Mouse (Mus musculus): ENCODE results near the gene Mthfd2l. TPM values are rescaled to one million over a fixed set of nuclear protein-coding genes. Genes with fewer than 3 reads are reported as not detected.

Mthfd2l gene
- polyA plus RNA-seq, 2 experiments = 4.4 to 9.2 TPM

DNA sequence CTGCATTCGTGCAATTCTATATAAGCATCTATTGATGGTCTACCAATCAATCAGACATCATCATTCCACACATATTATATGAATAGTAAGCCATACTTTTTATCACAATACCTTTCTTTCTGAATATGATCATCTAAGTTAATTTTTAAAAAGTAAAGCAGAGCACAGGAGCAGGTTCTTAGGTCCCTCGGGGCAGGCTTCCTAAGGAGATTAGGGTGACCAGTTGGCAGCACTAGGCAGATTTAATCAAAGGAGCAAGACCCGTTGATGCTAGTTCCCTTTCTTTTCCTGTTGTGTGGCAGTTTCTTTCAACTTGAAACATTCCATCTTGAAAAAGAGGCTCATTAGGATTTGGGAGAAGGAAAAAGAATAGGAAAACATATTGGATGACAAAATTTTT is 57.2 kb downstream of the Mthfd2l start:
- DNase-seq (ENCODE audit: low read depth in 3 of 3, low spot score in 3 of 3) (no peak), ATAC-seq (ENCODE audit: insufficient read depth) (no peak)
- TF ChIP-seq CTCF (IDR thresholded peaks at IDR 0.05; ENCODE audit: low read depth) (no peak), EP300 (IDR thresholded peaks at IDR 0.05; ENCODE audit: low read depth) (no peak)
- 58% methylated on average over 3 of the region's 3 CpGs for WGBS (ENCODE audit: insufficient replicate concordance)
- Histone ChIP-seq H3K4me2 (ENCODE audit: low read depth) (no peak overlapping the region), H3K27ac (no peak overlapping the region), H3K4me1 (replicated peaks; ENCODE audit: control insufficient read depth in 2 of 2, insufficient read depth in 2 of 2, low read length in 1 of 2) (no peaks in the 10 kb centered on the region), H3K9me3 (ENCODE audit: control insufficient read depth, low read length) (no peaks in the 10 kb centered on the region), H3K36me3 (replicated peaks; ENCODE audit: control insufficient read depth, insufficient read depth, low read depth) (no peaks in the 10 kb centered on the region), H3K27me3 (ENCODE audit: control insufficient read depth, insufficient read depth, low read length) (no peaks in the 10 kb centered on the region), H3K9ac (replicated peaks) (no peak overlapping the region), H3K4me3 (ENCODE audit: insufficient read depth in 1 of 2, low read depth in 2 of 2, low read length in 2 of 2) (no peak overlapping the region)

DNA sequence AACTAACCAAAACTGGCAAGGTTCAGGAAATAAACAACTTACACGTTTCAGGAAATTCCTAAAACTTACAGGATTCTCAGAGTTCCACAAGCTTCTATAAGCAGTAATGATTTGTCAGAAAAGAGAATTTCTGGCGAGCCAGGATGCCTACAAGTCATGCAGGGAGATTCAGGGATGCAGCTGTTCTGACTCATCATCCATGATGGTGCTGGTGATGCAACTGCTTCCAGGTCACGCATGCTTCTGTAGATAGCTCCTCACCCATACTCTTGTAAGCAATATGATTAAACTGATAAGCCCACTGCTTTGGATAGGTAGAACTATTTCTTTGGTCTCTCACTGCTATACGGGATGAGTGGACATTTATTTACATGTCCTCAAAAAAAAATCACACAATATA is 57.7 kb downstream of the Mthfd2l start:
- Histone ChIP-seq H3K27ac (no peak overlapping the region), H3K4me3 (ENCODE audit: insufficient read depth in 1 of 2, low read depth in 2 of 2, low read length in 2 of 2) (no peak overlapping the region), H3K9me3 (ENCODE audit: control insufficient read depth, low read length) (no peaks in the 10 kb centered on the region), H3K36me3 (replicated peaks; ENCODE audit: control insufficient read depth, insufficient read depth, low read depth) (no peaks in the 10 kb centered on the region), H3K4me2 (ENCODE audit: low read depth) (no peak overlapping the region), H3K27me3 (ENCODE audit: control insufficient read depth, insufficient read depth, low read length) (no peaks in the 10 kb centered on the region), H3K4me1 (replicated peaks; ENCODE audit: control insufficient read depth in 2 of 2, insufficient read depth in 2 of 2, low read length in 1 of 2) (no peaks in the 10 kb centered on the region), H3K9ac (replicated peaks) (no peak overlapping the region)
- 61% methylated on average over 4 of the region's 4 CpGs for WGBS (ENCODE audit: insufficient replicate concordance)
- TF ChIP-seq CTCF (IDR thresholded peaks at IDR 0.05; ENCODE audit: low read depth) (no peak), EP300 (IDR thresholded peaks at IDR 0.05; ENCODE audit: low read depth) (no peak)
- DNase-seq (ENCODE audit: low read depth in 3 of 3, low spot score in 3 of 3) (no peak), ATAC-seq (ENCODE audit: insufficient read depth) (no peak)

GRCm38 (mm10) chr5:90999942-91000341 is 69.0 kb downstream of the Mthfd2l start:
- no peak for DNase-seq (ENCODE audit: low read depth in 3 of 3, low spot score in 3 of 3)
- Histone ChIP-seq H3K9ac (replicated peaks) (no peak overlapping the region), H3K4me1 (replicated peaks; ENCODE audit: control insufficient read depth in 2 of 2, insufficient read depth in 2 of 2, low read length in 1 of 2) (no peaks in the 10 kb centered on the region), H3K27me3 (ENCODE audit: control insufficient read depth, insufficient read depth, low read length) (no peaks in the 10 kb centered on the region), H3K36me3 (replicated peaks; ENCODE audit: control insufficient read depth, insufficient read depth, low read depth) (no peaks in the 10 kb centered on the region), H3K27ac (no peak overlapping the region), H3K4me3 (ENCODE audit: insufficient read depth in 1 of 2, low read depth in 2 of 2, low read length in 2 of 2) (no peak overlapping the region), H3K4me2 (ENCODE audit: low read depth) (no peak overlapping the region), H3K9me3 (ENCODE audit: control insufficient read depth, low read length) (no peaks in the 10 kb centered on the region)
- WGBS (ENCODE audit: insufficient replicate concordance) = 64% methylated on average over 8 of the region's 8 CpGs
- TF ChIP-seq CTCF (IDR thresholded peaks at IDR 0.05; ENCODE audit: low read depth) (no peak), EP300 (IDR thresholded peaks at IDR 0.05; ENCODE audit: low read depth) (no peak)
- no peak for ATAC-seq (ENCODE audit: insufficient read depth)

DNA sequence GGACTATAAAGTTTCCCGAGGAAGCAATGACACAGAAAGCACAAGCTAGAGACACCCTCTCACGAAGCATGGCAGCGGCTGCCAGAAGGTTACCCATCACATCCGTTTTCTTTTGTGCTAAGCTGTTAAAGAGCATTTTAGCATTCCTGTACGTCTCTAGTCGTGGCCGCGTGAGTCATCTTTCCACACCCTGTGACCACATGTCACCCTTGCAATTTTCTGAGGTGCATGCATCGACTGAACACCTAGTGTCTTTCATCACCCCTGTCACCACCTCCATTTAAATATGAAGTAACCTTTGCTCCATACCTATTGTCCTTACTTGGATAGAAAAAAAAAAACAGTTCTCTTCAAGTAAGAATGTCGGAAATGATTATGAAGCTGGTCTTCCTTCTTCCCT is 84.3 kb downstream of the Mthfd2l start:
- TF ChIP-seq EP300 (IDR thresholded peaks at IDR 0.05; ENCODE audit: low read depth) = no peak
- no peak for TF ChIP-seq CTCF (IDR thresholded peaks at IDR 0.05; ENCODE audit: low read depth)
- 67% methylated on average over 10 of the region's 10 CpGs for WGBS (ENCODE audit: insufficient replicate concordance)
- no peak overlapping the region for H3K4me3 ChIP-seq (ENCODE audit: insufficient read depth in 1 of 2, low read depth in 2 of 2, low read length in 2 of 2)
- H3K36me3 ChIP-seq (replicated peaks; ENCODE audit: control insufficient read depth, insufficient read depth, low read depth) = no peaks in the 10 kb centered on the region
- no peaks in the 10 kb centered on the region for H3K27me3 ChIP-seq (ENCODE audit: control insufficient read depth, insufficient read depth, low read length)
- no peak for DNase-seq (ENCODE audit: low read depth in 3 of 3, low spot score in 3 of 3)
- no peak for ATAC-seq (ENCODE audit: insufficient read depth)
- H3K4me2 ChIP-seq (ENCODE audit: low read depth) = no peak overlapping the region
- no peaks in the 10 kb centered on the region for H3K4me1 ChIP-seq (replicated peaks; ENCODE audit: control insufficient read depth in 2 of 2, insufficient read depth in 2 of 2, low read length in 1 of 2)
- no peak overlapping the region for H3K27ac ChIP-seq
- H3K9ac ChIP-seq (replicated peaks) = no peak overlapping the region
- H3K9me3 ChIP-seq (ENCODE audit: control insufficient read depth, low read length) = no peaks in the 10 kb centered on the region

DNA sequence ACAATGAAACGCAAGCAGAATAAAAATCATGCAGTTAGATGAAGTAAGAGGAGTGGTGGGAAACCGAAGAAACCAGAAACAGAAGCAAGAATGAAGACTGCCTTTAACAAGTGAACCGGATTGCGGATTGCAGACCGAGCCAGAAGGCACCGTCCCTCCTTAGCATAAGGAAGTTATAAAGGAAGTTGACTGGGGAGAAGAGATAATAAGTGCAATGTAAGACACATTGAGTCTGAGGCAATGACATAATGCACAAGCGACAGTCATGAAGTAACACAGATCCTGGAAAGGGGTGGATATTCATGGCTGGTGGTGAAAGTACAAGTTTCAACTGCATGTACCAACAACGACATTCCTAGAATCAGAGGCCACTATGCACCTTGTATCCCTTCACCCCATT is 92.2 kb downstream of the Mthfd2l start:
- H3K36me3 ChIP-seq (replicated peaks; ENCODE audit: control insufficient read depth, insufficient read depth, low read depth) = no peaks in the 10 kb centered on the region
- H3K4me2 ChIP-seq (ENCODE audit: low read depth) = no peak overlapping the region
- no peak overlapping the region for H3K9ac ChIP-seq (replicated peaks)
- WGBS (ENCODE audit: insufficient replicate concordance) = 29% methylated on average over 8 of the region's 8 CpGs
- H3K27ac ChIP-seq = no peak overlapping the region
- no peaks in the 10 kb centered on the region for H3K9me3 ChIP-seq (ENCODE audit: control insufficient read depth, low read length)
- TF ChIP-seq EP300 (IDR thresholded peaks at IDR 0.05; ENCODE audit: low read depth) (no peak), CTCF (IDR thresholded peaks at IDR 0.05; ENCODE audit: low read depth) (no peak)
- H3K4me3 ChIP-seq (ENCODE audit: insufficient read depth in 1 of 2, low read depth in 2 of 2, low read length in 2 of 2) = no peak overlapping the region
- DNase-seq (ENCODE audit: low read depth in 3 of 3, low spot score in 3 of 3) (no peak), ATAC-seq (ENCODE audit: insufficient read depth) (no peak)
- no peaks in the 10 kb centered on the region for H3K4me1 ChIP-seq (replicated peaks; ENCODE audit: control insufficient read depth in 2 of 2, insufficient read depth in 2 of 2, low read length in 1 of 2)
- no peaks in the 10 kb centered on the region for H3K27me3 ChIP-seq (ENCODE audit: control insufficient read depth, insufficient read depth, low read length)
